Mouse (Mus musculus): Measurements from ENCODE around the gene Napb. TPM values are rescaled to one million over a fixed set of nuclear protein-coding genes. Genes with fewer than 3 reads are reported as not detected.

Gene Napb
- total and polyA plus RNA-seq, 2 experiments from 2014 or later: 1.5 to 2.3 TPM

DNA sequence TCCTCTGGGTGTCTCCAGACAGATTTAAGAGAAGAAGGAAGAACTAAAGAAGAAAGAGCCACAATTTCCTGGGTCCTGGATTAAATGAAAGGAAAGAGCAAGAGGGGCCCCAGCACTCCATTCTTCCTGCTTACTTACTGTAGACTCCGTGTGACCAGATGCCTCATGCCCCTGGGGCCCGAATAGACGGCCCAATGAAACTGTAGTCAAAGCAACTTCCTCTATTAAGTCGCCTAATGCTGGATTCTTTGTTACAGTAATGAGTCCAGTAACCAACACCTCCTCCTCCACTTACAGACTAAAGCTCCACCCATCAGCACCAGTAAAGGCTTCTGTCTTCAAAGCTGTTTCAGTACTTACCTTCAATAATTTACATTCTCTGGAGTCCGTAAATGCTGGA, 33.7 kb downstream of the Napb start:
- H3K9me3 ChIP-seq (replicated peaks; ENCODE audit: control insufficient read depth, low read length): no peaks in the 10 kb centered on the region
- TF ChIP-seq CTCF (IDR thresholded peaks at IDR 0.05; ENCODE audit: low read depth): no peak
- H3K4me3 ChIP-seq (ENCODE audit: low read depth, low read length): no peak overlapping the region
- H3K27ac ChIP-seq (ENCODE audit: low read depth): no peak overlapping the region
- no peaks in the 10 kb centered on the region for H3K27me3 ChIP-seq (ENCODE audit: control insufficient read depth, insufficient read depth, low read length)
- H3K4me2 ChIP-seq (ENCODE audit: low read depth, low read length): no peak overlapping the region
- 74% methylated on average over 5 of the region's 5 CpGs for WGBS
- DNase-seq (ENCODE audit: low spot score): no peak
- H3K9ac ChIP-seq (replicated peaks; ENCODE audit: low read depth, low read length): no peak overlapping the region
- H3K4me1 ChIP-seq (ENCODE audit: control insufficient read depth, insufficient read depth): no peaks in the 10 kb centered on the region
- ATAC-seq (ENCODE audit: insufficient read depth, low read depth): no peak
- peaks cover 54% of the 10 kb centered on the region for H3K36me3 ChIP-seq (replicated peaks; ENCODE audit: control insufficient read depth, insufficient read depth, low read length)

DNA sequence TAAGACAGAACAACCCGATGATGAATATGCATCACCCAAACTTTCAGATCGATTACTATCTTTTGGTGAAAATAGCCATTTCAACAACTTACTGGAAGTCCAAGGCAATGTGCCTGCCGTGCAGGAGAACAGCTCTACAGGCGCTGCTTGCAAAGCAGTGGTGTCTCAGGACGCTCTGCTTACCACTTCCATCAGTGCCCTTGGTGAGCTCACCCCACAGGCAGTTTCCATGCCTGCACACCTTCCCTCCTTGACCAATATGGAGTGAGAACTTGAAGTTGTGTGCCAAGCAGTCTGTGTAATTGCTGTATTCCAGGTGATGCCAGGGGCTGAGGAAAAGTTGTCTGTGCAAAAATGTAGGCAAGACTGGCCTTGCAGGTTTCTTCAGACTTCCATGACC, 41.5 kb downstream of the Napb start:
- H3K36me3 ChIP-seq (replicated peaks; ENCODE audit: control insufficient read depth, insufficient read depth, low read length): peaks cover 82% of the 10 kb centered on the region
- no peaks in the 10 kb centered on the region for H3K9me3 ChIP-seq (replicated peaks; ENCODE audit: control insufficient read depth, low read length)

DNA sequence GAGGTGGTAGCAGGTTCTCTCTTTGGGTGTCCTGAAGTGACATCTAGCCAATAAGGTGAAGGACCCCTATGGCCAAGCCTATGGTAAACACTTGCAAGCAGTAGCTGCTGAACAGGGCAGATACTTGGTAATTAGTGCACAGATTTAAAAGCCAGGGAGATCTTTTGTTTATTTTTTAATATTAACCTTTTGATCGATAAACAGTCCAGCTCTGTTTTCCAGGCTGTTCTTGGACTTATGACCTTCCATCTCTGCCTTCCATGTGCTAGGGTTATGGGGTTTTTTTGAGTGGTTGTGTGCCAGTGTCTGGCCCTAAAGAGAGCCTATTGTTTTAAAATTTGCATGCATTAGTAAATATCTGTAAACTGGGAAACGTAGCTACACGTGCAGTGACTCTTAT, 42.0 kb downstream of the Napb start:
- Histone ChIP-seq H3K4me1 (ENCODE audit: control insufficient read depth, insufficient read depth) (0 out of 2 replicates have a peak, but pooled peaks cover 3% of the 10 kb centered on the region), H3K4me3 (ENCODE audit: low read depth, low read length) (no peak overlapping the region), H3K36me3 (replicated peaks; ENCODE audit: control insufficient read depth, insufficient read depth, low read length) (peaks cover 85% of the 10 kb centered on the region), H3K9me3 (replicated peaks; ENCODE audit: control insufficient read depth, low read length) (no peaks in the 10 kb centered on the region), H3K4me2 (ENCODE audit: low read depth, low read length) (no peak overlapping the region), H3K27ac (ENCODE audit: low read depth) (no peak overlapping the region), H3K9ac (replicated peaks; ENCODE audit: low read depth, low read length) (no peak overlapping the region), H3K27me3 (ENCODE audit: control insufficient read depth, insufficient read depth, low read length) (no peaks in the 10 kb centered on the region)
- ATAC-seq (ENCODE audit: insufficient read depth, low read depth) (no peak), DNase-seq (ENCODE audit: low spot score) (no peak)
- 81% methylated on average over 3 of the region's 3 CpGs for WGBS
- no peak for TF ChIP-seq CTCF (IDR thresholded peaks at IDR 0.05; ENCODE audit: low read depth)
- TF ChIP-seq EP300 (IDR thresholded peaks at IDR 0.05; ENCODE audit: low read depth): no peak

More for the DNA sequence above, 41.5 kb downstream of the Napb start:
- Histone ChIP-seq H3K27me3 (ENCODE audit: control insufficient read depth, insufficient read depth, low read length) (no peaks in the 10 kb centered on the region), H3K27ac (ENCODE audit: low read depth) (no peak overlapping the region), H3K4me3 (ENCODE audit: low read depth, low read length) (no peak overlapping the region), H3K4me2 (ENCODE audit: low read depth, low read length) (no peak overlapping the region), H3K4me1 (ENCODE audit: control insufficient read depth, insufficient read depth) (0 out of 2 replicates have a peak, but pooled peaks cover 3% of the 10 kb centered on the region), H3K9ac (replicated peaks; ENCODE audit: low read depth, low read length) (no peak overlapping the region)
- ATAC-seq (ENCODE audit: insufficient read depth, low read depth): no peak
- WGBS: 95% methylated on average over 5 of the region's 5 CpGs
- no peak for DNase-seq (ENCODE audit: low spot score)
- TF ChIP-seq EP300 (IDR thresholded peaks at IDR 0.05; ENCODE audit: low read depth): no peak

DNA sequence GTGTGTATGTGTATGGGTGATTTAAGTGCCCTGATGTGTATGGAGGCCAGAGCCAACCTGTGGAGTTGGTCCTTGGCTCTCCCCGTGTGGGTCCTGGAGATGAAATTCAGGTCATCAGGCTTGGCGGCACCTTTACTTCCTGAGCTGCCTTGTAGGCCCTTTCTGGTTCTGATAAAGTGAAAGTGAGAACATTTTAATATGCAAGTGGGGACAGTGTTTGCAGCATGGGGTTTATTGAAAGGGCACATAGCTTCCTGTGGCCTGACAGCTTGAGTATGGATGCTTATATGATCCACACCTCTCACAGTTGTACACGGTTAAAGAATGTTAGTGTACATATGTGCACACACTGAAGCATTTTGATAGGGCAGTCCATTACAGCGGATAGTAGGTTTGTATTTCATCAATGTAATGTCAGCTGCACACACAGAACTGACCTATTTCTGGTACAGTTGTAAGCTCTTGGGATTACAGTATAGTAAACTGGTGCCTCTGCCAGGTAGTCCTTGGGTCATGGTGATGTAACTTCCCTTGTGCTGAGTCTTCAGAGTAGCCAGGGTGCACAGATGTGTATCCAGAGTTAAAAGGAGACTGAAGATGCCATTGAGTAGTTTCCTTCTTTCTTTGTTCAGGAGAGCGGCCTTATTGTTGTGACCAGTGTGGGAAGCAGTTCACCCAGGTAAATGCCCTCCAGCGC, 42.7 kb downstream of the Napb start:
- Histone ChIP-seq H3K27me3 (ENCODE audit: control insufficient read depth, insufficient read depth, low read length) (no peaks in the 10 kb centered on the region), H3K4me2 (ENCODE audit: low read depth, low read length) (no peak overlapping the region), H3K9ac (replicated peaks; ENCODE audit: low read depth, low read length) (no peak overlapping the region), H3K4me3 (ENCODE audit: low read depth, low read length) (no peak overlapping the region), H3K27ac (ENCODE audit: low read depth) (no peak overlapping the region), H3K36me3 (replicated peaks; ENCODE audit: control insufficient read depth, insufficient read depth, low read length) (peaks cover 82% of the 10 kb centered on the region), H3K4me1 (ENCODE audit: control insufficient read depth, insufficient read depth) (0 out of 2 replicates have a peak, but pooled peaks cover 3% of the 10 kb centered on the region), H3K9me3 (replicated peaks; ENCODE audit: control insufficient read depth, low read length) (no peaks in the 10 kb centered on the region)
- DNase-seq (ENCODE audit: low spot score) (no peak), ATAC-seq (ENCODE audit: insufficient read depth, low read depth) (no peak)
- WGBS: 88% methylated on average over 6 of the region's 6 CpGs
- TF ChIP-seq CTCF (IDR thresholded peaks at IDR 0.05; ENCODE audit: low read depth) (no peak), EP300 (IDR thresholded peaks at IDR 0.05; ENCODE audit: low read depth) (no peak)

DNA sequence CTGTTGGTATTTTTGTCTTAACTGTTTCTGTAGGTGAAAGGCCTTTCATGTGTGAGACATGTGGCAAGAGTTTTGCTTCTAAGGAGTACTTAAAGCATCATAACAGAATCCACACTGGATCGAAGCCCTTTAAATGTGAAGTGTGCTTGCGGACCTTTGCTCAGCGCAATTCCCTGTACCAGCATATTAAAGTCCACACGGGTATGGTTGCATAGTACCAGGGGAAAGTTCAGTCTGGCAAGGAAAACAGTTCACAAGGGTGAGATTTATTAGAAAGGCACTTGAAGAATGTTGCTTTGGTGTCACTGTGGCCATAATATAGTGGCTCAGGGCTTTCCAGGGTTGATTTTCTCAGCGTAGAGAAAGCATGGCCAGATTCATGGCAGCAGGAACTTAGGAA, 44.3 kb downstream of the Napb start:
- Histone ChIP-seq H3K4me1 (ENCODE audit: control insufficient read depth, insufficient read depth) (0 out of 2 replicates have a peak, but pooled peaks cover 6% of the 10 kb centered on the region), H3K4me3 (ENCODE audit: low read depth, low read length) (no peak overlapping the region), H3K4me2 (ENCODE audit: low read depth, low read length) (no peak overlapping the region), H3K27me3 (ENCODE audit: control insufficient read depth, insufficient read depth, low read length) (no peaks in the 10 kb centered on the region), H3K9ac (replicated peaks; ENCODE audit: low read depth, low read length) (no peak overlapping the region), H3K9me3 (replicated peaks; ENCODE audit: control insufficient read depth, low read length) (no peaks in the 10 kb centered on the region), H3K27ac (ENCODE audit: low read depth) (no peak overlapping the region), H3K36me3 (replicated peaks; ENCODE audit: control insufficient read depth, insufficient read depth, low read length) (peaks cover 80% of the 10 kb centered on the region)
- no peak for DNase-seq (ENCODE audit: low spot score)
- no peak for TF ChIP-seq EP300 (IDR thresholded peaks at IDR 0.05; ENCODE audit: low read depth)
- no peak for TF ChIP-seq CTCF (IDR thresholded peaks at IDR 0.05; ENCODE audit: low read depth)
- no peak for ATAC-seq (ENCODE audit: insufficient read depth, low read depth)
- WGBS: 90% methylated on average over 5 of the region's 5 CpGs

DNA sequence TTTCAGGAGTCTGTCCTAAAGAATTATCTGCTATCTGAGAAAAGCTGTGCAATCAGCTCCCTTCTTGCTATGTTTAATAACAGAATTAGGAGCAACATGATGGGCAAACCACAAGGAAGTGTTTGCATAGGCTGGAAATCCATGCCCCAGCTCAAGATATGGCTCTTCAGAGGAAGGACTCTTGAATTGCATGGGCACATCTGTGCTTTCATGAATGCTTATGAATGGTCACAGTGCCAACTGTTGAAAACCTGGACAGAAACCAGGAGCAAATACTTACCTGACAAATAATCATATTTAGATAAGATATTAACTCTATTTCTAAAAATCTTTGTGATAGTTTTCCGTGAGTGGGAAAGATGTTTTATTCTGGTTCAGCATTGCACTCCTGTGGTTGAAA, 45.4 kb downstream of the Napb start:
- no peak for ATAC-seq (ENCODE audit: insufficient read depth, low read depth)
- Histone ChIP-seq H3K27me3 (ENCODE audit: control insufficient read depth, insufficient read depth, low read length) (no peaks in the 10 kb centered on the region), H3K4me3 (ENCODE audit: low read depth, low read length) (no peak overlapping the region), H3K36me3 (replicated peaks; ENCODE audit: control insufficient read depth, insufficient read depth, low read length) (peaks cover 72% of the 10 kb centered on the region), H3K9ac (replicated peaks; ENCODE audit: low read depth, low read length) (no peak overlapping the region), H3K9me3 (replicated peaks; ENCODE audit: control insufficient read depth, low read length) (no peaks in the 10 kb centered on the region), H3K27ac (ENCODE audit: low read depth) (no peak overlapping the region), H3K4me1 (ENCODE audit: control insufficient read depth, insufficient read depth) (peaks cover 16% of the 10 kb centered on the region), H3K4me2 (ENCODE audit: low read depth, low read length) (no peak overlapping the region)
- TF ChIP-seq CTCF (IDR thresholded peaks at IDR 0.05; ENCODE audit: low read depth) (no peak), EP300 (IDR thresholded peaks at IDR 0.05; ENCODE audit: low read depth) (no peak)
- DNase-seq (ENCODE audit: low spot score): no peak
- 37% methylated on average over 1 of the region's 1 CpGs for WGBS
